Mouse (Mus musculus) CH12.LX (cell line): ENCODE measurements around the gene Cwc25. TPM values are rescaled to one million over a fixed set of nuclear protein-coding genes. Genes with fewer than 3 reads are reported as not detected.

Experiments
- DNase-seq: peaks from one replicate; pipeline ENCODE4 v3.0.0-alpha.2; 2013; ENCODE audit errors: extremely low read depth
- H3K27ac ChIP-seq: 2 replicates; pipeline ENCODE4 v1.5.1; 2012; ENCODE audit warnings: low read depth, mild to moderate bottlenecking, control low read depth, moderate library complexity; ENCODE audit not compliant: insufficient read depth
- H3K27me3 ChIP-seq: replicated peaks from 2 replicates; pipeline ENCODE3; 2012; ENCODE audit warnings: inconsistent platforms
- H3K36me3 ChIP-seq, 2 experiments: replicated peaks in 1 of 2; 2 replicates each; pipeline versions ENCODE3 to v1.6.1; 2012; ENCODE audit warnings: inconsistent platforms in 1 of 2, low read length in 1 of 2, mild to moderate bottlenecking in 1 of 2, mixed read lengths in 1 of 2, moderate library complexity in 1 of 2; ENCODE audit not compliant: control insufficient read depth in 1 of 2, insufficient read depth in 1 of 2
- H3K4me1 ChIP-seq, 2 experiments: 2 replicates each; pipeline ENCODE4 v1.6.1; 2012; ENCODE audit warnings: inconsistent platforms in 1 of 2, moderate library complexity in 1 of 2; ENCODE audit not compliant: insufficient read depth in 2 of 2, control insufficient read depth in 1 of 2
- H3K4me2 ChIP-seq: 2 replicates; pipeline ENCODE4 v1.6.1; 2012; ENCODE audit warnings: low read depth, mild to moderate bottlenecking, control low read depth; ENCODE audit not compliant: poor library complexity, insufficient read depth, severe bottlenecking
- H3K4me3 ChIP-seq, 3 experiments: fragments of 150-350 bp in 1 of 3; sonication (generic) in 1 of 3; replicated peaks in 1 of 3; 2 replicates each; pipeline versions ENCODE3 to v1.5.1; 2011 to 2012; ENCODE audit warnings: low read depth in 2 of 3, low read length in 2 of 3, mild to moderate bottlenecking in 2 of 3, moderate library complexity in 2 of 3, control low read depth in 1 of 3, improper control_type of control experiment in 1 of 3, inconsistent platforms in 1 of 3, mixed read lengths in 1 of 3; ENCODE audit not compliant: poor library complexity in 1 of 3
- H3K79me2 ChIP-seq: replicated peaks from 2 replicates; pipeline ENCODE4 v1.6.1; 2012; ENCODE audit warnings: mild to moderate bottlenecking, moderate library complexity; ENCODE audit not compliant: control insufficient read depth, poor library complexity, insufficient read depth, severe bottlenecking; ENCODE audit errors: extremely low read depth
- H3K9ac ChIP-seq: 2 replicates; pipeline ENCODE4 v1.6.1; 2012; ENCODE audit warnings: low read depth, mild to moderate bottlenecking, control low read depth, moderate library complexity; ENCODE audit not compliant: insufficient read depth
- H3K9me3 ChIP-seq: replicated peaks from 2 replicates; pipeline ENCODE3; 2012; ENCODE audit warnings: low read length, inconsistent platforms, mixed read lengths
- GABPA ChIP-seq: IDR thresholded peaks from 2 replicates; pipeline ENCODE4 v1.6.1; 2012; ENCODE audit warnings: low read depth, low read length, improper control_type of control experiment, inconsistent platforms; ENCODE audit not compliant: insufficient replicate concordance
- JUN ChIP-seq: IDR thresholded peaks from 2 replicates; pipeline ENCODE4 v1.6.1; 2011; ENCODE audit warnings: low read depth, mild to moderate bottlenecking, low read length, improper control_type of control experiment, moderate library complexity; ENCODE audit not compliant: insufficient read depth
- MAFK ChIP-seq: IDR thresholded peaks from 2 replicates; pipeline ENCODE4 v1.6.1; 2011; ENCODE audit warnings: low read length, improper control_type of control experiment; ENCODE audit not compliant: insufficient replicate concordance
- MAZ ChIP-seq: IDR thresholded peaks from 2 replicates; pipeline ENCODE4 v1.6.1; 2012; ENCODE audit warnings: low read depth, mild to moderate bottlenecking, inconsistent platforms, low read length, improper control_type of control experiment, moderate library complexity
- MYC ChIP-seq: IDR thresholded peaks from 2 replicates; pipeline ENCODE4 v1.6.1; 2011; ENCODE audit warnings: low read depth, mild to moderate bottlenecking, improper control_type of control experiment, low read length
- NELFE ChIP-seq: IDR thresholded peaks from 2 replicates; pipeline ENCODE4 v1.6.1; 2011; ENCODE audit warnings: low read depth, low read length, improper control_type of control experiment
- POLR2A ChIP-seq: IDR thresholded peaks from 2 replicates; pipeline ENCODE4 v1.6.1; 2011; ENCODE audit warnings: low read depth, mild to moderate bottlenecking, improper control_type of control experiment, low read length
- POLR2AphosphoS2 ChIP-seq: IDR thresholded peaks from 2 replicates; pipeline ENCODE4 v1.6.1; 2011; ENCODE audit warnings: low read depth, low read length, improper control_type of control experiment
- RAD21 ChIP-seq: IDR thresholded peaks from 2 replicates; pipeline ENCODE4 v1.6.1; 2011; ENCODE audit warnings: low read depth, mild to moderate bottlenecking, low read length, improper control_type of control experiment, moderate library complexity
- RCOR1 ChIP-seq: conservative IDR thresholded peaks from 2 replicates; pipeline ENCODE4 v1.6.1; 2012; ENCODE audit warnings: low read depth, mild to moderate bottlenecking, inconsistent platforms, low read length, improper control_type of control experiment
- UBTF ChIP-seq: IDR thresholded peaks from 2 replicates; pipeline ENCODE4 v1.6.1; 2012; ENCODE audit warnings: low read depth, mild to moderate bottlenecking, inconsistent platforms, low read length, improper control_type of control experiment, moderate library complexity
- USF2 ChIP-seq: conservative IDR thresholded peaks from 2 replicates; pipeline ENCODE4 v1.6.1; 2011; ENCODE audit warnings: low read depth, low read length, improper control_type of control experiment
- dilution Hi-C: fragments of 300-500 bp; cut with MboI; formaldehyde crosslinking; loops from 2 replicates; pipeline ENCODE4 v1.14.3; 2020; ENCODE audit warnings: low sequenced_read_pairs; ENCODE audit not compliant: extremely low pct_unique_long_range_greater_than_20kb, extremely low pct_ligation_motif_present
- in situ Hi-C: fragments of 300-500 bp; cut with MboI; formaldehyde crosslinking; loops from 3 replicates; pipeline ENCODE4 v1.14.3; 2019; ENCODE audit warnings: low sequenced_read_pairs, low pct_ligation_motif_present, low pct_unique_long_range_greater_than_20kb, mixed read lengths
- polyA plus RNA-seq: library from polyadenylated mRNA; unstranded; fragments of >175 nt; gene quantifications from 2 replicates; pipeline ENCODE4 v1.2.1, GENCODE M21; 2012; ENCODE audit warnings: low read depth; ENCODE audit not compliant: insufficient read length
- total RNA-seq, 2 experiments: library from RNA; depleted of rRNA; stranded (reverse); fragments of 300-350 nt in 1 of 2; fragments of >200 nt in 1 of 2; gene quantifications; 2 replicates each; pipeline ENCODE4 v1.2.3; 2012 to 2014

The Cwc25 gene
- total and polyA plus RNA-seq, 3 experiments, result 16.7 to 21.5 (median 19.6) TPM

GRCm38 (mm10) chr11:97810970-97811369 is 44.6 kb upstream of the Cwc25 start:
- Histone ChIP-seq H3K27me3 (no peaks in the 10 kb centered on the region), H3K4me2 (no peak overlapping the region), H3K36me3 (peaks cover 5 to 83% of the 10 kb centered on the region in 2 experiments), H3K4me3 (no peak overlapping the region), H3K27ac (no peak overlapping the region), H3K9me3 (no peaks in the 10 kb centered on the region), H3K4me1 (peaks cover 21 to 75% of the 10 kb centered on the region in 2 experiments), H3K9ac (no peak overlapping the region), H3K79me2 (no peaks in the 10 kb centered on the region)
- in situ Hi-C loops, result no loop called here
- DNase-seq, result no peak
- dilution Hi-C loops, result no loop called here
- TF ChIP-seq MAFK (no peak), RCOR1 (no peak)

- H3K4me3 ChIP-seq, result no peak overlapping the region
- in situ Hi-C loops, result no loop called here
- DNase-seq, result no peak
- dilution Hi-C loops, result no loop called here
- H3K27ac ChIP-seq, result no peak overlapping the region
- H3K36me3 ChIP-seq, result peaks cover 5 to 77% of the 10 kb centered on the region in 2 experiments
- no peak overlapping the region for H3K4me2 ChIP-seq
- no peaks in the 10 kb centered on the region for H3K9me3 ChIP-seq
- no peak overlapping the region for H3K9ac ChIP-seq
- no peak for TF ChIP-seq USF2
- TF ChIP-seq MYC, result no peak
- TF ChIP-seq GABPA, result no peak
- no peak for TF ChIP-seq NELFE
- no peak for TF ChIP-seq JUN
- no peak for TF ChIP-seq POLR2A
- TF ChIP-seq MAZ, result no peak
- no peak for TF ChIP-seq UBTF
- no peak for TF ChIP-seq POLR2AphosphoS2
- TF ChIP-seq, all 38 proteins: peak for 0
- H3K27me3 ChIP-seq, result no peaks in the 10 kb centered on the region
- peaks cover 23 to 81% of the 10 kb centered on the region in 2 experiments for H3K4me1 ChIP-seq
- H3K79me2 ChIP-seq, result no peaks in the 10 kb centered on the region
Observed at GRCm38 (mm10) chr11:97810356-97810755, 44.0 kb upstream of the Cwc25 start.

- in situ Hi-C loops (no loop called here), dilution Hi-C loops (no loop called here)
- Histone ChIP-seq H3K4me1 (peaks cover 28 to 87% of the 10 kb centered on the region in 2 experiments), H3K27ac (no peak overlapping the region), H3K27me3 (no peaks in the 10 kb centered on the region), H3K36me3 (peaks cover 5 to 71% of the 10 kb centered on the region in 2 experiments), H3K4me2 (no peak overlapping the region), H3K9me3 (no peaks in the 10 kb centered on the region), H3K9ac (no peak overlapping the region), H3K4me3 (no peak overlapping the region), H3K79me2 (no peaks in the 10 kb centered on the region)
- no peak for DNase-seq
- TF ChIP-seq RAD21, result no peak
Observed at GRCm38 (mm10) chr11:97809235-97810121, 43.1 kb upstream of the Cwc25 start.
